Mouse (Mus musculus): ENCODE results near the gene Gm5591. TPM values are rescaled to one million over a fixed set of nuclear protein-coding genes. Genes with fewer than 3 reads are reported as not detected.

The Gm5591 gene
- polyA plus RNA-seq (2017; shearing (Covaris generic)): not detected

GRCm38 (mm10) chr7:38528093-38528492 lies at the start of gene Gm5591:
Gm5591 (minus strand) TSS chr7:38528193.

